Mouse (Mus musculus) splenic B cell, adult 2 months (primary cell): ENCODE data around the gene Nobox.

Source experiments
- DNase-seq: peaks from one replicate; pipeline ENCODE4 v3.0.0-alpha.2; 2011; ENCODE audit warnings: low read depth, low spot score
- H3K27me3 ChIP-seq: 2 replicates; pipeline ENCODE4 v1.6.1; 2012; ENCODE audit warnings: mild to moderate bottlenecking, low read length, moderate library complexity, mixed read lengths; ENCODE audit not compliant: control insufficient read depth, poor library complexity, insufficient read depth, severe bottlenecking
- H3K36me3 ChIP-seq: 2 replicates; pipeline ENCODE4 v1.6.1; 2012; ENCODE audit warnings: mild to moderate bottlenecking, low read length, moderate library complexity, mixed read lengths; ENCODE audit not compliant: control insufficient read depth, poor library complexity, insufficient read depth, severe bottlenecking

The Nobox gene

GRCm38 (mm10) chr6:43296798-43297507 lies 12.4 kb downstream of the Nobox start:
- Histone ChIP-seq H3K36me3 (no peaks in the 10 kb centered on the region), H3K27me3 (no peaks in the 10 kb centered on the region)
- no peak for DNase-seq

DNA sequence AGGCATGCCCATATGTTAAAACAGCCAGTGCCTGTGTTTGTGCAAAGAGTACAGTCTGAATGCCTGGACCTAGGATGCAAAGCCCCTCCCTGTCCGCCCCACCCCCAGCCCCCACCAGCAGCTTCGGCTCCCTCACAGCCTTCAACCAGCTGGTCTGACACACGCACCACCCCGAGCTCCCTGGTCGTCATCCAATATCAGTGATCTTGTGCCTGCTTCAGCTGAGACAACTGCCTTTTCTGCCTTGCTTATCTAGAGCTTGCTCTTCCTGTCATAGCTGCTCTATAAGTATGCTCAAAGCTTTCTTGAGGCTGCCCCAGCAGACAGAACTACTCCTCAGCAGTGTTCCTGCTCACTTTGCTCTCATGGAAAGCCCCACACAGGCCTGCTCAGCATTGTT lies 13.4 kb downstream of the Nobox start:
- no peak for DNase-seq
- Histone ChIP-seq H3K36me3 (no peaks in the 10 kb centered on the region), H3K27me3 (no peaks in the 10 kb centered on the region)

DNA sequence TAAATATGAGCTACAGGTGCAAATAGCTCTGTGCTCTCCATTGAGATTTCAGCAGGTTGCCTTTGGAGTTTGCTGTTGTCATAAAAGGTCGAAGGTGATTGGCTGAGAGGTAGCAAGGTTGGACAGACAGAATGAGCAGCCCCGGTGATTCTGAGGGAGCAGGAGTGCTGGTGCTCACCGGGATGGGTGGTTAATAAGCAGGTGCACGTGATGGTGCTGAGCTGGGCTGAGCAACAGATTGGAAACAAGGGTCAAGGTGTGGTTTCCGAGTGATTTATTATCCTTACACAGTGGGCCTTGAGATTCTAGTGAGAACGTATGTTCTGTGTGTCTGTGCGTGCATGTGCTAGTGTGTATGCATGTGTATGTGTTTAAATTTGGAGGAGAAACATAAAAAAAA lies 16.2 kb downstream of the Nobox start:
- Histone ChIP-seq H3K36me3 (no peaks in the 10 kb centered on the region), H3K27me3 (no peaks in the 10 kb centered on the region)
- DNase-seq, result no peak

GRCm38 (mm10) chr6:43292471-43293076 lies 16.8 kb downstream of the Nobox start:
- no peak for DNase-seq
- H3K36me3 ChIP-seq, result no peaks in the 10 kb centered on the region
- no peaks in the 10 kb centered on the region for H3K27me3 ChIP-seq

- H3K27me3 ChIP-seq, result no peaks in the 10 kb centered on the region
- H3K36me3 ChIP-seq, result no peaks in the 10 kb centered on the region
- no peak for DNase-seq
Observed at GRCm38 (mm10) chr6:43292041-43292440, 17.3 kb downstream of the Nobox start.

GRCm38 (mm10) chr6:43280481-43280880 lies 28.9 kb downstream of the Nobox start:
- Histone ChIP-seq H3K27me3 (no peaks in the 10 kb centered on the region), H3K36me3 (no peaks in the 10 kb centered on the region)

GRCm38 (mm10) chr6:43278247-43278646 lies 31.1 kb downstream of the Nobox start:
- Histone ChIP-seq H3K27me3 (no peaks in the 10 kb centered on the region), H3K36me3 (no peaks in the 10 kb centered on the region)
- no peak for DNase-seq

More at GRCm38 (mm10) chr6:43280481-43280880, 28.9 kb downstream of the Nobox start:
- DNase-seq, result no peak

DNA sequence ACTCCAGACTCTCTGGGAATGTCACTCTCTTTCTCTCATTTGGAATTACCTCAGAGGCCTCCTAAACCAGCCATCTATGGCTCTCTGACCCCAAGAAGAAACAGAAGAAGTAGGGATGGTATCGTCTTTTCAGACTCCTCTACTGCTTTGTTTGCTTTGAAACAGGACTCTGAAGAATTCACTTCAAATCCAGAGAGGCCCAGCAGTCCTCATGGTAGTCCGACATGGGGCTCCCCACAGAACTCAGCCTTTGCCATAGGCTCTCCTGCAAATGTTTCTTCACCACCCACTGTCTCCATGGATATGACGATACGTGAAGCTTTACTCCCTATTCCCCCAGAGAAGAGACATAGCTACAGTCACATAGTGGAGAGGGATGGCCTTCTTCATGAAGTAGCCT lies 35.2 kb downstream of the Nobox start:
- Histone ChIP-seq H3K27me3 (no peaks in the 10 kb centered on the region), H3K36me3 (no peaks in the 10 kb centered on the region)
- no peak for DNase-seq

DNA sequence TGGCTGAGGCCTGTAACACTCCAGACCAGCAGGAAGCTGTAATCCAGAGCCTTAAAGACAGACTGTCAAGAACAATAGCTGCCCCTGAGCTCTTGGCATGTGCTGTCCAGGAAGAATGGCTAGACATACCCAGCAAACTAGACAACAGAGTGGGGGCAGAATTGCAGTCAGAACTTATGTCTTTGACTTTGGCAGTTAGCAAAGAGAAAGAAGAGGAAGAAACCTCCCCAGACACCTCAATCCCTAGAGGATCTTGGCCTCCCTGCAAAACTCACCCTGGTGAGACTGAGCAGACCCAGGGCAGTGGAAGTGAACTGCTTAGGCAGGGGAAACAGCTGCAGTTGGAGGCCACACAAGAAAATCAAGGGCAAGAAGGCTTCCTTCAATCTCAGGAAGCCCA lies 36.8 kb downstream of the Nobox start:
- Histone ChIP-seq H3K36me3 (no peaks in the 10 kb centered on the region), H3K27me3 (no peaks in the 10 kb centered on the region)
- DNase-seq, result no peak

DNA sequence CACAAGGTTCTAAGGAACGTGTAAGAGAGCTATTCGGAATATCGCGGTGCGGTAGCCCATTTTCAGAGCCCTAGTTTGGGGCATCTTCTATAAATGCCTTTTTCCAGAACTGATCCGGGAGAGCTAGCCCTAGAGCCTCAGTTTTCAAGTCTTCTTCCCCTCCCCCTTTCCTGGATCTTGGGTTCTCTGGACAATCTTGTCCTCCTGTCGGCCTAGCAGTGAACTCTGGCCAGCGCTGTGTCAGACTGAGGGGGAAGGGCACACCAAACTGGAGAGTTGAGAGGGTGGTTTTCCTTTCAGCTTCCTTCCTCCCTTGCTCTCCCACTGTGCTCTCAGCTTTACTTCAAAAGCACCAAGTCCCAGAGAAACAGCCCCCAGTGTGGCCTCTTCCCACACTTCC lies 43.0 kb downstream of the Nobox start:
- DNase-seq, result peak; percentile 5
- Histone ChIP-seq H3K36me3 (no peaks in the 10 kb centered on the region), H3K27me3 (no peaks in the 10 kb centered on the region)

DNA sequence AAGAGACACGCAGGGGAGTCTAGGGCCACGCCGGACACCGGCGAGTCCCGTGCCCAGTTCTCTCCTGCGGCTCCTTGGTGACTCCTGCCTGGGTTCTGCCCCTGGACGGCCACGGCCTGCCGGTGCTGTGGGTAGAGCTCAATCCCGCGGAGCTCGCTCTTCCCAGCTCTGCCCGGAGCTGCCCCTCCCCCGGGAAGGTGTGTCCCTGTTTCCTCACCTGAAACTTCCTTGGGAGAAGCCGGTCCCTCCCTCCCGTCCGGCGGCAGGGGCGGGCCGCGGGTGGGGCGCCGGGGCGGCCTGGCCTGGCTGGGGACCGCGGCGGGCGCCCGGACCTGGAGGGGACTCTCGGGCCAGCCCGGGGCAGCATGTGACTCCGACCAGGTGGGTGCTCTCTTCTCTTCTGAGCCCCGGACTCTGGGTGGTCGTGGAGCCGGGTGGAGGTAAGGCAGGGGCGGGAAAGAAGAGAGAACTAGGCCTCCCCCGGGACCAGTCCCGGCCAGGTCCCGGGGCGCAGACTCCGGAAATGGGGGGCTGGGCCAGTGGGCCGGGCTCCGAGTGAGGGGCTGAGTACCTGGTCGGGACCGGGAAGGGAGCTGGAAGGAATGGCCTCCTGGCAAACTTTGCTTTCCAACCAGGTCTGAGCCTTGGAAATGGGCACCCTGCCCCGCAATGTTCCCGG lies 43.9 kb downstream of the Nobox start, which contains the start of gene Arhgef5:
Gene Arhgef5 (plus strand): TSS at position 220 of the 679 bp plus-strand sequence.
- peak; percentile 4 for DNase-seq
- Histone ChIP-seq H3K36me3 (no peaks in the 10 kb centered on the region), H3K27me3 (no peaks in the 10 kb centered on the region)

- Histone ChIP-seq H3K27me3 (no peaks in the 10 kb centered on the region), H3K36me3 (no peaks in the 10 kb centered on the region)
- DNase-seq, result no peak
Observed at GRCm38 (mm10) chr6:43260756-43261155, 48.6 kb downstream of the Nobox start.

GRCm38 (mm10) chr6:43254193-43254926 lies 55.0 kb downstream of the Nobox start:
- no peaks in the 10 kb centered on the region for H3K27me3 ChIP-seq
- no peaks in the 10 kb centered on the region for H3K36me3 ChIP-seq
- DNase-seq, result peak; percentile 8
